Comparison of ENCODE assay signal across 21 mouse cellular contexts in genomic region chr14:35122111-35122510, GRCm38 (mm10).
DNase-seq lines count a peak whose midpoint lies in the region; ATAC-seq lines count a peak whose summit lies in the region.
"Had no signal": no experiment of that assay in that cellular context is flagged by ENCODE, and none has a peak within 500 bp of the region (broad histone marks: within the 10 kb centered on the region; RNA-seq: fewer than 3 reads in every experiment).

No protein-coding gene starts in this region.

- no peak for DNase-seq in frontal cortex, postnatal 25 days (ENCODE audit: low spot score in 2 of 2)
- peak; percentile 32 to 46 for DNase-seq in layer of hippocampus, adult 8-10 months (ENCODE audit: low spot score in 2 of 2)
- DNase-seq in layer of hippocampus, postnatal 36 days = no peak
- DNase-seq in right cerebral cortex, adult 2 months (ENCODE audit: low spot score in 2 of 2) = peak; percentile 75 to 78
- DNase-seq in right cerebral cortex, postnatal 4 days = no peak
- no peak for DNase-seq in embryo, embryonic 11 days
- DNase-seq: adrenal gland, postnatal 10 days; cerebellum, adult 11-12 months; heart, postnatal 36 days; liver, embryonic 13.5 days; lung, embryonic 14.5 days; lung, postnatal 36 days; thymus, postnatal 36 days had no signal

- ATAC-seq in frontal cortex, adult (ENCODE audit: low TSS enrichment) = peak; percentile 88
- no peak for ATAC-seq in erythroid progenitor cell, adult 5-6 weeks (replicated peaks; ENCODE audit: low FRiP score, poor library complexity, severe bottlenecking)
- ATAC-seq: activated CD4-positive, CD25-positive, alpha-beta regulatory T cell, adult 4 months; CD4-positive, CD25-positive, alpha-beta regulatory T cell, adult 4 months; forebrain, embryonic 13.5 days; hindbrain, embryonic 16.5 days; intestine, embryonic 16.5 days; midbrain, embryonic 16.5 days had no signal

Comparison
In these comparisons a context has a peak if more than half of its experiments do, and no peak if none do; other contexts are left out.
1. DNase-seq: peak in layer of hippocampus, adult 8-10 months (2 of 2) and right cerebral cortex, adult 2 months (2 of 2); none in frontal cortex, postnatal 25 days (0 of 2), layer of hippocampus, postnatal 36 days (0 of 2), right cerebral cortex, postnatal 4 days (single experiment) and embryo, embryonic 11 days (single experiment).